Mouse (Mus musculus) midbrain, embryonic 16.5 days (tissue): Measurements from ENCODE around the gene Ephb1. TPM values are rescaled to one million over a fixed set of nuclear protein-coding genes. Genes with fewer than 3 reads are reported as not detected.

Source experiments
- ATAC-seq: fragments of 200-750 bp; cut with Nextera tagmentation; 2 replicates; pipeline ENCODE4 v1.8.0; 2017; ENCODE audit warnings: moderate TSS enrichment
- H3K27ac ChIP-seq: fragments of 300-500 bp; sonication (generic); 2 replicates; pipeline ENCODE4 v1.5.1; 2014; ENCODE audit warnings: mild to moderate bottlenecking, low read length, mixed read lengths
- H3K27me3 ChIP-seq: fragments of 300-500 bp; sonication (generic); 2 replicates; pipeline ENCODE4 v1.6.1; 2014; ENCODE audit warnings: low read depth, low read length, mixed read lengths; ENCODE audit not compliant: control insufficient read depth, insufficient read depth
- H3K36me3 ChIP-seq: fragments of 300-500 bp; sonication (generic); 2 replicates; pipeline ENCODE4 v1.6.1; 2014; ENCODE audit warnings: mild to moderate bottlenecking, low read length, moderate library complexity, mixed read lengths; ENCODE audit not compliant: control insufficient read depth, insufficient read depth
- H3K4me1 ChIP-seq: fragments of 300-500 bp; sonication (generic); 2 replicates; pipeline ENCODE4 v1.6.1; 2014; ENCODE audit warnings: mild to moderate bottlenecking, low read length, mixed read lengths; ENCODE audit not compliant: control insufficient read depth, insufficient read depth
- H3K4me2 ChIP-seq: fragments of 300-500 bp; sonication (generic); 2 replicates; pipeline ENCODE4 v1.6.1; 2014; ENCODE audit warnings: mild to moderate bottlenecking, low read length, mixed read lengths
- H3K4me3 ChIP-seq: fragments of 300-500 bp; sonication (generic); 2 replicates; pipeline ENCODE4 v1.5.1; 2014; ENCODE audit warnings: low read depth, mild to moderate bottlenecking, low read length, moderate library complexity, mixed read lengths
- H3K9ac ChIP-seq: fragments of 300-500 bp; sonication (generic); 2 replicates; pipeline ENCODE4 v1.6.1; 2014; ENCODE audit warnings: low read depth, low read length, mixed read lengths
- H3K9me3 ChIP-seq: fragments of 300-500 bp; sonication (generic); replicated peaks from 2 replicates; pipeline ENCODE4 v1.6.1; 2014; ENCODE audit warnings: mild to moderate bottlenecking, low read length, mixed read lengths; ENCODE audit not compliant: control insufficient read depth, poor library complexity, severe bottlenecking
- WGBS: fragments of 180-500 bp; shearing (Covaris S2); extraction: QIAGEN DNeasy Blood & Tissue Kit; methylation state at CpG from one replicate; pipeline ENCODE4 v1.1.7; 2014; 5-methylcytosine and 5-hydroxymethylcytosine counted together
- polyA plus RNA-seq: library from polyadenylated mRNA; unstranded; fragments of >200 nt; fragmentation: Nextera tagmentation; extraction: Ambion mirVana; gene quantifications from 2 replicates; pipeline ENCODE4 v1.2.1, GENCODE M21; 2015

Ephb1 gene
- polyA plus RNA-seq, 1 experiment from 2014 or later: 80.1 TPM

GRCm38 (mm10) chr9:102169706-102170105, 184.8 kb downstream of the Ephb1 start:
- no peak overlapping the region for H3K27ac ChIP-seq
- 68% methylated on average over 7 of the region's 7 CpGs for WGBS
- no peaks in the 10 kb centered on the region for H3K4me1 ChIP-seq
- no peaks in the 10 kb centered on the region for H3K9me3 ChIP-seq
- H3K4me3 ChIP-seq: no peak overlapping the region
- ATAC-seq: no peak
- H3K9ac ChIP-seq: no peak overlapping the region
- H3K36me3 ChIP-seq: no peaks in the 10 kb centered on the region
- H3K4me2 ChIP-seq: no peak overlapping the region
- no peaks in the 10 kb centered on the region for H3K27me3 ChIP-seq

DNA sequence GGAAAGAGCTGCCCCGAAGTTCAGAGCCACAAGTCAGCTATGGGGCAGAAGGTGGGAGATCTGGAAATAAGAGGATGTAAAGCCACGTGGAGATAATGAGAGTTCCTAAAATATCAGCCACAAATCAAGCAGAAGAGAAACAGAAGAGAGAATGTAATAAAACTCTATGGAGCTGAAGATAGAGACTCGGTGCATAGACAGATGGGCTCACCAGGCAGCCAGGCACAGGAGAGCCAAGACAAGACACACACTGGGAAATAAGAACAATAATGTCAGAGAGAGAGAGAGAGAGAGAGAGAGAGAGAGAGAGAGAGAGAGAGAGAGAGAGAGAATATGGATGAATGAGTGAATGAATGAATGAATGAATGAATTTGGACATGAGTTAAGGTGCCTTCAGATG, 198.6 kb downstream of the Ephb1 start:
- no peak for ATAC-seq
- H3K27me3 ChIP-seq: no peaks in the 10 kb centered on the region
- H3K9me3 ChIP-seq: no peaks in the 10 kb centered on the region
- no peak overlapping the region for H3K4me3 ChIP-seq
- H3K36me3 ChIP-seq: peaks cover 3% of the 10 kb centered on the region; the same call in 1 of the 2 replicates
- no peak overlapping the region for H3K4me2 ChIP-seq
- H3K27ac ChIP-seq: no peak overlapping the region
- 74% methylated on average over 3 of the region's 3 CpGs for WGBS
- no peak overlapping the region for H3K9ac ChIP-seq
- H3K4me1 ChIP-seq: 0 out of 2 replicates have a peak, but pooled peaks cover 2% of the 10 kb centered on the region

DNA sequence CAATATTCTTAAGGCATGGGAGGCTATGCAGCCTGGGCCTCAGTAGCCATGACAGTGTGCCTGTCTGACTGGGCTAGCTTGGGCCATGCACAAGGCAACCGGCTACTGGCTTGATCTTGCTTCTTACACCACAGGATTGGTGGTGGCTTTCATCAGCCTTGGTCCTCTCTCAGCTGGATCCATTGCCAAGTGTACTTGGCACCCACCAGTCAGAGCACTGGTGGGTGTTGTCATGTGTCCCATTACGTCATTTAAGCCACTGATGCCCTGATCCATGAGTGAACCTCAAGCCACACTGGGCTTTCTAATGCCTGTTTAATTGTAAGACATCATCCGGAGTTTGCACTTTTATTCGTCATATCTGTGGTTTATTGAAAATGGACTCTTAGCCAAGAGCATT, 215.3 kb downstream of the Ephb1 start:
- Histone ChIP-seq H3K36me3 (no peaks in the 10 kb centered on the region), H3K27me3 (no peaks in the 10 kb centered on the region), H3K9ac (no peak overlapping the region), H3K27ac (peak overlapping the region; percentile 44), H3K4me3 (no peak overlapping the region), H3K4me2 (no peak overlapping the region), H3K9me3 (no peaks in the 10 kb centered on the region), H3K4me1 (peaks cover 6% of the 10 kb centered on the region; the same call in 1 of the 2 replicates)
- 88% methylated on average over 4 of the region's 4 CpGs for WGBS
- ATAC-seq: no peak

DNA sequence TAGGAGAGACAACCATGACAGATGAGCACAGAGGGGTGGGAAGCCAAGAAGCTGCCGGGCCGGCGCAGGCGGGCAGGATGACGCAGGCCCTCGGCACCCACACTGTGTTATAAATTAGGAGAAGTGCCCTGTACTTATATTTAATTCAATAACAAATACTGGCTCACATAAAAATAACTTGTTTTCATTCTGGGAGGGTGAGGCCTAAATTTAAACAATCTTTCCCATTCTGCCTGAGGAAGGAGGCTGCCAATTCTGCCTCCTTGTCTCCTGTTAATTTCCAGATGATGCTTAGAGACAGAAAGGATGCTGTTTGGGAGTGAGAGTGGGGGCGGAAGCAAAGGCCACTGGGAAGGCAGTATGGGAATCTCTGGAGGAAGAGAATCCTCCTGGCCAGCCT, 215.8 kb downstream of the Ephb1 start:
- H3K4me1 ChIP-seq: peaks cover 6% of the 10 kb centered on the region; the same call in 1 of the 2 replicates
- no peak overlapping the region for H3K4me3 ChIP-seq
- 48% methylated on average over 7 of the region's 7 CpGs for WGBS
- H3K9ac ChIP-seq: no peak overlapping the region
- H3K4me2 ChIP-seq: no peak overlapping the region
- ATAC-seq: no peak
- no peaks in the 10 kb centered on the region for H3K27me3 ChIP-seq
- no peaks in the 10 kb centered on the region for H3K36me3 ChIP-seq
- H3K27ac ChIP-seq: peak overlapping the region; percentile 44
- no peaks in the 10 kb centered on the region for H3K9me3 ChIP-seq

DNA sequence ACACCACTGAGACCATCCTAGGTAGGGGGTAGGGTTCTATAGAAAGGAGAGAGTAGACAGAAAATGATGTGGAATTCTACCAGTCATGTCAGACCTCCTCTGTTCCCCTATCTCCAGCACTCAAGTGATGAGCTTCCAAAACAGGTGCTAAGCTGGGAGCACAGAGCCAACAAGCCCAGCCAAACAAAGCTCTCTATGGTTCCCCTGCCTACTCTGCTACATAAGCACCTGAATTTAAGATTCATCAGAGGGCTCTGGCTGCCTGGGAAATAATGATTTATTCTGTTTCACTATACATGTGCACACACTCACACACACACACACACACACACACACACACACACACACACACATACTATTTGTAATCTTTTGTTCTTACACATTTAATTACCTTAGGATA, 216.3 kb downstream of the Ephb1 start:
- no peaks in the 10 kb centered on the region for H3K9me3 ChIP-seq
- H3K9ac ChIP-seq: no peak overlapping the region
- ATAC-seq: no peak
- peak overlapping the region; percentile 44; the same call in 1 of the 2 replicates for H3K27ac ChIP-seq
- no peak overlapping the region for H3K4me2 ChIP-seq
- no peaks in the 10 kb centered on the region for H3K36me3 ChIP-seq
- peaks cover 6% of the 10 kb centered on the region; the same call in 1 of the 2 replicates for H3K4me1 ChIP-seq
- no peak overlapping the region for H3K4me3 ChIP-seq
- H3K27me3 ChIP-seq: no peaks in the 10 kb centered on the region

DNA sequence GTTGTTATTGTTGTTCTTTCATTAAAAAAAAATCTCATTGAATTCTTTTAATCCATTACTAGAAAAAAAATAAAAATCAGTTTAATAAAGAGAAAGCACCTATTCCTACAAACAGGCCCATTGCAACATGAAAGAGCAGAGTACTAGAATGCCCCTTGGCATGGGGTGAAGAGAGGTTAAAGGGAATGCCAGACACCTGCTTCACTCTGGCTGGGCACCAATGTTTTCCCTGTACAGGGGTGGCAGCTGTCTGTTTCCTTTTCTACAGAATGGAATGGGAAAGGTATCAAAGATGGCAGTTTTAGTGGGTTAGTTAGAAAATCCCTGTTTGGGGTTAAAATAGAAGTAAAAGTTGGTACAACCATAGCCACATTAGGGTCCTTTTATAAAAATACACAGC, 224.0 kb downstream of the Ephb1 start:
- H3K9me3 ChIP-seq: no peaks in the 10 kb centered on the region
- H3K9ac ChIP-seq: no peak overlapping the region
- no peak for ATAC-seq

DNA sequence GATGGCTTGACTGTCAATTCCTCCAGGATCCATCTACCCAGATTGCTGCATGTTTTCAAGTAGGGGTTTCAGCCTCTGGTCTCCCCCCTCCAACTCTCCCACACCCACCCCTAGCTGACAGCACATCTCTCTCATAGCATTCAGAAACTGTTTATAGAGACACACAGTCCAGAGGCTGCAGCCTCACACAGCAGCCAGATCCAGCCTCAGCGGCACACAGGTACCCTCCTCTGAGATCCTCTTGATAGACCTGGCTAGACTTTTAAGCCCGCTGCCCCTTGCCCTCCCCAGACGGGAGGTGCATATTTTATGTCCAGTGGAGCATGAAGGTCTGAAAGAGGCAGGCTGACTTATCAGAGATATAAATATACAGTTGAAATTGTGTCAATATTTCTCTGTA, 228.0 kb downstream of the Ephb1 start:
- no peaks in the 10 kb centered on the region for H3K9me3 ChIP-seq
- H3K27me3 ChIP-seq: no peaks in the 10 kb centered on the region
- no peaks in the 10 kb centered on the region for H3K36me3 ChIP-seq
- peaks cover 45% of the 10 kb centered on the region for H3K4me1 ChIP-seq
- no peak overlapping the region for H3K4me3 ChIP-seq
- H3K27ac ChIP-seq: no peak overlapping the region
- WGBS: 18% methylated on average over 3 of the region's 3 CpGs
- ATAC-seq: no peak
- no peak overlapping the region for H3K4me2 ChIP-seq
- H3K9ac ChIP-seq: 0 out of 2 replicates have a peak overlapping the region, but pooled peaks have one; percentile 23

More for the DNA sequence above, 224.0 kb downstream of the Ephb1 start:
- no peak overlapping the region for H3K4me2 ChIP-seq
- no peaks in the 10 kb centered on the region for H3K27me3 ChIP-seq
- no peak overlapping the region for H3K27ac ChIP-seq
- H3K4me3 ChIP-seq: no peak overlapping the region
- H3K36me3 ChIP-seq: no peaks in the 10 kb centered on the region
- peaks cover 16% of the 10 kb centered on the region for H3K4me1 ChIP-seq

DNA sequence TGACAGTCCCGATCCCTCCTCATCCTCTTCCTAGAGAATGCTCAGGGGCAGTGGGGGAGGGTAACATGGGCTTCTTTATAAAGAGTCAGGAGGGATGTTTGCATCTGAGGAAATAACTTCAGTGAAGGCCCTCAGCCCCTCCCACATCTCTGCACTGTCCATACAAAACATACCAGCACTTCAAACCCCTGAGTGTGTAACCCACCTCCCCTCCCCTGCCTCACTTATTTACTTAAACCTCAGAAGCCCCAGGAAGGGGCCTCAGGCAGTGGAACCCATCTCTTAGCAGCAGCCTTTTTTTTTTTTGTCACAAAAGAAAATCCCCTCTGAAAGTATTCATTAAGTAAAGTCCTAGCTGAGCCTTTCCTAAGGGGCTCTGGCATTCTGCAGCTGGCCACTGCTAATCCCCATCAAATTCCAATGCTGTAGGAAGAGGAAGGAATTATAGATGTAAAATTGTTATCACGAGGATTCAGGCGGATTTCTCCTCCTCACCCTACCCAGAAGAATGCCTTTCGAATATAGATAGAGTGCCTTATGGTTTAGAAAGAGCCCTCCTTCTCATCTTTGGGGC, 231.5 kb downstream of the Ephb1 start:
- no peak overlapping the region for H3K9ac ChIP-seq
- H3K4me3 ChIP-seq: no peak overlapping the region
- no peaks in the 10 kb centered on the region for H3K27me3 ChIP-seq
- no peaks in the 10 kb centered on the region for H3K36me3 ChIP-seq
- ATAC-seq: peak; percentile 31; the same call in 1 of the 2 replicates
- no peak overlapping the region for H3K4me2 ChIP-seq
- peaks cover 45% of the 10 kb centered on the region for H3K4me1 ChIP-seq
- 9% methylated on average over 4 of the region's 4 CpGs for WGBS
- no peaks in the 10 kb centered on the region for H3K9me3 ChIP-seq
- peak overlapping the region; percentile 19; the same call in 1 of the 2 replicates for H3K27ac ChIP-seq

DNA sequence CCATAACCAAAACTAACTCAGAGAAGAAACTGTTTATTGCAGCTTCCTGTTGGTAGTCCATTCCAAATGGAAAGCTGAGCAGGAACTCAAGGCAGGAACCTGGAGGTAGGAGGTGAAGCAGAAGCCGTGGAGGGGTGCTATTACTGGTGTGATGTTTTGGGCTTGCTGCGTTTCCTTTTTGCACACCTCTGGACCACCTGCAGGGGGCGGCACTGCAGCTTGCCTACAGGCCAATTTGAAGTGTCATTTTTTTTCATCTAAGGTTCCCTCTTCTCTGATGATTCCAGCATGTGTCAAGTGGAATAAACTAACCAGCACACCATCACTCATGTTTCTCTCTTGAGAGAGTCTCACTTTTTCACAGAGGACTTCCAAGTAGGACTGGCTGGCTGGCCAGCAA, 235.1 kb downstream of the Ephb1 start:
- H3K9ac ChIP-seq: no peak overlapping the region
- WGBS: 89% methylated on average over 3 of the region's 3 CpGs
- no peak overlapping the region for H3K4me2 ChIP-seq
- no peaks in the 10 kb centered on the region for H3K27me3 ChIP-seq
- peaks cover 18% of the 10 kb centered on the region for H3K4me1 ChIP-seq
- H3K9me3 ChIP-seq: no peaks in the 10 kb centered on the region
- H3K36me3 ChIP-seq: no peaks in the 10 kb centered on the region
- no peak for ATAC-seq
- H3K27ac ChIP-seq: no peak overlapping the region
- H3K4me3 ChIP-seq: no peak overlapping the region
